Mouse (Mus musculus): ENCODE measurements around the gene Wdsub1.
A peak's percentile ranks its signal among the peaks of the same experiment; 100 is the strongest.

Gene Wdsub1

DNA sequence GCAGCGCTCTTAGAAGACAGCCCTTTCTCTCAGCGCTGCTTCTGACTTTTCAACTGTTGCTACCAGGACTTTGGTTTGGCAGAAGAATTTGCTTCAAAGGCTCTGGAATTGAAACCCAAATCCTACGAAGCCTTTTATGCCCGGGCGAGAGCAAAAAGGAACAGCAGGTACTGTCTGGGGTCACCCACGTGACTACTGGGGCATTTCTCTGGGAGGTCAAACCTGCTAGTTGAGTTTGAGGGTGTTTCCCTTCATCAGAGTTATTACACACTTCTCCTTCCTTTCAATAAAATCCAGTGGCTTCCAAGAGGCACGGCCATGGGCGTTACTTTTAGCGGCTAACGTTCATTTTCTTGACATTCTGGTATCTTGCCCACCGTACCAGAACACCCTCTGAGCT is 40.4 kb downstream of the Wdsub1 start:
- no peak for DNase-seq (ENCODE audit: low spot score in 2 of 2)

DNA sequence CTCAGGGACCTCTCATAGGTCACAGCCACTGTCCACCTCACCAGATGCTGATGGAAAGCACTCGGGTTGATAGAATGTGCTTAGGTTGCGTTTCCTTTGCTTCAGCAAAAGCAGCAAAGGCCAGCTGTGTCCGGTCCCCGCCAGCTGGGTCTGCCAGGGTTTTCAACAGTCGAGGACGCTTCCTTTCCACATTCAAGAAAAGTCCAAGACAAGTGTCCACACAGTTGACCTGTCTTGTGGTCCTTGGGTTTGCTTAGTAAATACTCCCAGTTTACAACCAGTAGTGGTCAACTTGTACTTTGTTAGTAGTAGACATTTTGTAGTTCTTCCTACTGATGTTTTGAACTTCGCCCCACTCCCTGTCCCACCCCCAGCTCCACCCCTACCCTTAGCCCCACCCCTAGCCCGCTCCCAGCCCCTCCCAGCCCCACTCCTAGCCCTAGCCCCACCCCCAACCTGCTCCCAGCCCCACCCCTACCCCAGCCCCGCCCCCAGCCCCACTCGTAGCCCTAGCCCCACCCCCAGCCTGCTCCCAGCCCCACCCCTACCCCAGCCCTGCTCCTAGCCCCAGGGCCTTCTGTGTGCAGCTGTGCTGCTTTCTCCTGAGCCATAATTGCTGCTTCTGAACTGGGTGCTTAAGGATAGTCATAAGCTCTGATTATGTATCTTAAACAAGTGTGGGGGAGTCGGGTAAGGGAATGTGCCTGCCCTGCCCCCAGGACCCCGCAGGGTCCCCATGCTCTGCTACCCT is 41.0 kb downstream of the Wdsub1 start:
- DNase-seq (ENCODE audit: low spot score in 2 of 2): peak in 1 of 2 experiments; percentile 26

DNA sequence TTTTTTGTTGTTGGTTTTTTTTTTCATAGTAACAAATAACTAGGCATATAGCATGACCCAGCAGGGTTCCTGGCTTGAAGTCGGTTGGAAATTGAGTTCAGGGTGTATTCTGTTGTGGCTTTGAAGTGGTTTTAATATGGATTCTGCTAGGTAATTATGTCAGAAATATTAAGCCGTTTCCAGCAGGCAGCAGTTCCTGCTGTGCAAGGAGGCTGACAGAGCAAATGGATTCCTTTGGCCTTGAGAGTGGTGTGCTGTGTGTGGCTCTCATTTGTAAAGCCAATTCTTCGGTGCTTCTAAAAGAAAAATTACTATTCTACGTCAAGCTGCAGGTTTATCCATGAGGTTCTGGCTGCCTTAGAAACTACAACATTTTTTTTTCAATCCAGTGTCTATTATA is 42.2 kb downstream of the Wdsub1 start:
- no peak for DNase-seq (ENCODE audit: low spot score in 2 of 2)

DNA sequence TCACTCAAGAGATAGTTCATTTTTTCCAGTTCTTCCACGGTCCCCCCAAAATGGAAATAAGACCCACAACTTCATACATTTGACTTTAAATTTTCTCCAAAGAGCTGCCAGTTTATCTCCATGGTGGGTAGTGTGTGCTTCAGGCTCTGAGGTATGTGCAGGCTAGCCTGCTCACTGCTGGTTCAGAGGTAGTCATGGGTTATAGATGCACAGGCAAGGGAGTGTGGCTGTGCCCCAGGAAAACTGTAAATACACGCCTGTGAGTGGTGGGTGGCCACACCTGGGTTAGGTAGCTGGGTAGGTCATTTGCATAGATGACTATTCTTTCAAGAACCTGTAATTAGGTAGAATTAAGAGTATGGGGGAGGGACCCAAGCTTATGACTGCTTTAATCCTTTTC is 42.6 kb downstream of the Wdsub1 start:
- no peak for DNase-seq (ENCODE audit: low spot score in 2 of 2)

DNA sequence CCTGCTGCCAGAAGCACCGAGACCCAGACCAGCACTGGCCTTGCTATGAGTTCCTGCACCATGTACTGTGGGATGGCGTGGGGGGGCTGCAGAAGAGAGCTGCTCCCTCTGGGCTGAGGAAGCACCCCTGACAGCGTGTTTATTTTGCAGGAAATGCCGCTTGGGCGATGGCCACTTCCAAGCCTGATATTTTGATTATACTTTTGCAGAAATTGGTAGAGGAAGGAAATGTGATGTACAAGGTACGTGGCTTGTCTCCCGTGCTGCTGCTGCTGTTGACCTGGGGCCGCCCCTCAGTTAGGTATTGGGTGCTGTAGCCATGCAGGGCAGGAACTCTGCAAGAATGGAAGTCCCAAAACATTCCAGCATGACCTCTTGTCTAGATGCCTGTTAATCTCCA is 43.6 kb downstream of the Wdsub1 start:
- DNase-seq (ENCODE audit: low spot score in 2 of 2): no peak

DNA sequence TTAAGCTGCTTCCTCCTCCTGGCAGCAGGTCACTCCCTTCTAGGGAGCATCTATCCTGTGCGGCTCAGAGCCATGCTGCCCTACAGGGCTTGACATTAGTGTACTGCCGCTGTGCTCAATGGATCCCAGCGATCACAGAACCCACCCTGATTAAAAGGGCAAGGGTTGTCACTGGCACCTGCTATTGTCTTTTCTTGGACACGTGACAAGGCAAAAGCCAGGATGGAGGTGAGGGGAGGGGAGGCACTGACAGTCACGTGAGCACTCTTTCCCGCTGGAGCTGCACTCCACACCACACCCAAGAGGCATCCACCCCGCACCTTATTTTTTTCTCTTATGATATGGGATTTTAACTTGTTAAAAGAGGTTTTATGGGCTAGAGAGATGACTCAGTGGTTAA is 50.6 kb downstream of the Wdsub1 start:
- no peak for DNase-seq (ENCODE audit: low spot score in 2 of 2)

DNA sequence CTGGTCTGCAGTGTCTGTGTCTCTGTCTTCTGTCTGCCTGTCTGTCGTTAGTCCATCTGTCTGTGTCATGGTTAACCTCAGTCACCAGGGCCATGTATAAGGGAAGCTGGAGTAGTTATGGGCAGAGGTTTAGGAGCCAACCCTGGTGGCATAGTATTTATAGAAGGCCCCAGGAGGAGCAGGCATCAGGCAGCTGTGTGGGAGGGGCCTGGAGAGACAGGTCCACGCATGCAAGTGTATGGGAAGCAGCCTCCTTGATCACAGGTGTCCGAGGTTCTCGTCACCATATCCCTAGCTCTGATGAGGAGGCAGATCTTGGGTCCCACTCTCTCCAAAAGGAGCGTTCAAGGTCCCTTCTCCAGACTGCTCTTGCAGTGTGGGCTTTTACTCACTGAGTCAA is 51.5 kb downstream of the Wdsub1 start:
- no peak for DNase-seq (ENCODE audit: low spot score in 2 of 2)

DNA sequence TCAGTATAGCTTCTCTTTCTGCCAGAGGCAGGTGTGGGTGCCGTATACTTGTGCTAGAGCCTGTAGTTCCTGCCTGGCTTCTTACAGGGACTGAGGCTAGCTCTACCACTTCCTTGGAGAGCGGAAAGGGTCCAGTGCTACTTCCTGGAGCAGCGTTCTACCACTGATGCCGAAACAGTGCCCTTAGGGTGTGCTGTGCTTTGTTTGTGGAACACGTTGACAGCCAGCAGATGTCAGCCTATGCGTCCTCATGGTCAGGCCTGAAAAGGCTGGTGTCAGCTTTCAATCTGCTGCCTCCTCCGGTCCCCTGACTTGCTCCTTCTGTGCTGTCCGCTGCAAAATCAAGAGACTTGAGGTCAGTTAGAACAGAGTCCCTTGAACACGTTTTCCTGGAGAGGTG is 52.2 kb downstream of the Wdsub1 start:
- no peak for DNase-seq (ENCODE audit: low spot score in 2 of 2)

DNA sequence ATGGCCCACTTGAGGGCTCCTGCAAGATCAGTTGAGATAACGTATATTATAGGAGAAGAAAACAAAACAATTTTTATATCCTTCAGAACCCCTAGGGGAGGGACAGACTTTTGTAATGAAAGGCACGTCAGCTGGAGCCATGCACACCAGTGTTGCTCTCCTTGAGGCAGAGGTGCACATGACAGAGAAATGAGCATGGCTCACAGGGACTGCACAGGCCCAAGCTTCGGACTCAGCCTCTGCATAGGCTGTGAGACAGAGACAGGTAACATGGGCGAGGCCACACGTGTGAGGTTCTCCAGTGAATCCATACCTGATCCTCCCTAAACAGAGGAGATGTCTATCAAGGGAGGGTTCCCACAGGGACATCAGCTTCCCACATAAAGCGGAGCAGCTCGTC is 52.7 kb downstream of the Wdsub1 start:
- DNase-seq (ENCODE audit: low spot score in 2 of 2): no peak

DNA sequence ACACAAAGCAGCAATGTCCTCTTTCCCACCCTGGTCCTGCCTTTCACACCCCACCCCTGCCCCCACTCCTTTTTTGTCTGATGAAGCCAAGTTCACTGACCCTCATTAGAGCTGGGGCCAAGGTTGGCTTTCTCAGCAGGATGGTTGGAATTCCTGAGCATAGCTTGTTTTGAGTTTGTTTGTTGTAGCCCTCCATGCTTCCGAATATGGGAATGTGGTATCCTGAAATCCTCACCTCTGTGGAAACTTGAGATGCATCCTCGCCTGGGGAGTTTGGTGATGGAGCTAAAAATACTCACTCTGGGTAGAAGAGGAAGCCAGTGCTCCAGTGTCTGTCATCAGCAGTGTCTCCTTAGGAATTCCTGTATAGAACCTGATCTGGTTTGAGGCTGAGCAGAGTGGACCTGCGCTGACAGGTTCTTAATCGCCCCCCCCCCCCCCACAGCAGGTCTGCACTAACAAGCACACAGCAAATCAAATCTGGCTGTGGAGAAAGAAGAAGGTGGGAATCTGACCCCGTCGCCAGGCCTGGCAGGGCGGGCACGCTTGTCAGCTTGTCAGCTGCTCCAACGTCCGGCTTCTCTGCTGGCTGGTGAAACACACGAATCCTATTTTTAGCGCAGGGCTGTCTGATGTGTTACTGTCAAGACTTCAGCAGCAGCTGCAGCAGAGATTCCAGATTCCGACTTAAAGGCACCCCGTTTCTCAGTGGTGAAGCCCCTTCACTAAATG is 53.4 kb downstream of the Wdsub1 start:
- DNase-seq (ENCODE audit: low spot score in 2 of 2): no peak

DNA sequence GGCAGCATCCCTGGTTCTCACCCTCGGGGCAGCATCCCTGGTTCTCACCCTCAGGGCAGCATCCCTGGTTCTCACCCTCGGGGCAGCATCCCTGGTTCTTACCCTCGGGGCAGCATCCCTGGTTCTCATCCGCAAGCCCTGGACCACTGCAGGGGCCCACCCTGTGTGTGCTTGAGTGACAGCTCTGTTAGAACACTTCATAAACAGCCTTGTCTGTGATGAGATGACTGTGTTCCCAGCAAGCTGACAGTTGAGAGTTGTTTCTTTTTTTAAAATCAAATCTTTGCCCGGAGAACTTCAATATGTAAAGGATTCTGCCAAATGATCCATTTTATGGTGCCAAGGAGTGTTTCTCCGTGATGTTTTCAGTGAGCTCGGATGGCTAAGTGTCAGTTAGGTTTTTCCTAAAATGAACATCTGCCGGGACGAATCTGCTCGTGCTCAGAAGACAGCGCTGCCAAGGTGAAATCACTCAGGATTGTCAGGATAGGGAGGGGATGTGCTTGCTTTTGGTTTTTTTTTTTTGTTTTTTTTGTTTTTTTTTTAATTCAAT is 54.2 kb downstream of the Wdsub1 start:
- DNase-seq (ENCODE audit: low spot score in 2 of 2): no peak

DNA sequence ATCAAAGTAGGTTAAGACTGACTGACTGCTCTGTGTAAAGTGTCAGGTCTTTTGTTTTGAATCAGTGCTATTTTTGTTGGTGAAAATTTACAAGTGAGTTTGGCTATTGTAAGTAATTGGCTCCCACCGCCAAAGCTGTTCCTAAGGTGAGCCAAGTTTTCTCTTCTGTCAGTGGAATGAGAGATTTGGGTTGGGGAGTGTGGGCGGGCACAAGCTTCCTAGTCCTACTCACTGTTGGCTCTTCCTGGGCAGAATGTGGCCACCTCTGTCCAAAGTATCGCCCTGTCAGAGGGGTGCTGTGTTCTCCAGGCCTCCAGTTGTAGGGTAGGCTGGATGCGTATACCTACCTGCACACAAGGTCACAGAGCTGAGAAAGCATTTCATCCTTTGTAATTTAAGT is 57.0 kb downstream of the Wdsub1 start:
- DNase-seq (ENCODE audit: low spot score in 2 of 2): no peak

DNA sequence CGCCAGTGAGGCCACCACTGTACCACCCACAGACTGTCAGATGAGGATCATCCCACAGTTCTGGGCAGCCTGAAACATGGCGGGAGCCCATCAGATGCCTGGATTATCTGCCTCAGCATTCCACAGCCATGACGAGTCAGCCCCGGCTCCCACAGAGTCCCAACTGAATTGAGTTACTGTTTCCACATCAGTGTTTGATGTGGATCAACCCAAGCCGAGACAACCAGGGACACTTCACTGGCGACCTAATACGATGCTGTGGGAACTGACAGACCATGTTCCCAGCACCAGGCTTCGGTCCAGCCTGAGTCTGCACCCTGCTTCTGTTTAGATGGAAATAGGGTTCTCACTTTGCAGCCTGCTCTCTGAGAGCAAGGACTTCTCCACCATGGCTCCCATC is 58.1 kb downstream of the Wdsub1 start:
- DNase-seq (ENCODE audit: low spot score in 2 of 2): no peak

DNA sequence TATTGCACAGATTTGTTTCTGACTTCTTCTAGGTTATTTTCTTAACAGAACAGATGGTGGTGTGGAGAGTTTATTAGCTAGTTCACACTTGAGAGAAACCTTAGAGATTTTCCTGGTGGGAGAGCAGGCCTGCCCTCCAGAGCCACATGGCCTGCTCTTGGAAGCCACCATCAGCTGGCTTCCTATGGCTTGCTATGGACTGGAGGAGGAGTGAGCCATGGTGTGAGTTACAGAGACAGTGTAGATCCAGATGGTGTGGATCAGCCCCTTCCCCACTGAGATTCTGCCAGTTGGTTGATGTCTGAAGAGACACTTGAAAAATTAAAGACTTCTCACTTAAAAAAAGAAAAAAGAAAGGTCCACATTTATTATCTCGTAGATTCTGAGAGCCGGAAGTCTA is 61.3 kb downstream of the Wdsub1 start:
- no peak for DNase-seq (ENCODE audit: low spot score in 2 of 2)

DNA sequence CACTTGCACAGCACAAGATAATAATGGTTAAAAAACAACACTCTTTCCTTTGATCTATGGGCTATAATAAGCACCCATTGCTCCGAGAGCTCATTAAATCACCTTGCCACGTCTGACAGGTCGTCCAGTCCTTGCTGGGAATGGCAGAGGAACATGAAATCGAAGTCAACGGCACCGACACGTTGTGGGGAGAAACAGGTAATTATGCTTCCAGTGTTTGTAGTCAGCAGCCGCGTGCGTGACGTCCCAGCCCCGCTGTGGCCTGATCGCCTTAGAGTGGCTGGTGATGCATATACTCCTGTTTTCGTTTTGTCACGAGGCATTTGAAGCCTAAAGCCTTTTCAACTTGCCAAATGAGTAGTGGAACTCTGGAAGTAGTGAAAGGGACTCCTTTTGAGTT is 62.3 kb downstream of the Wdsub1 start:
- DNase-seq (ENCODE audit: low spot score in 2 of 2): no peak

DNA sequence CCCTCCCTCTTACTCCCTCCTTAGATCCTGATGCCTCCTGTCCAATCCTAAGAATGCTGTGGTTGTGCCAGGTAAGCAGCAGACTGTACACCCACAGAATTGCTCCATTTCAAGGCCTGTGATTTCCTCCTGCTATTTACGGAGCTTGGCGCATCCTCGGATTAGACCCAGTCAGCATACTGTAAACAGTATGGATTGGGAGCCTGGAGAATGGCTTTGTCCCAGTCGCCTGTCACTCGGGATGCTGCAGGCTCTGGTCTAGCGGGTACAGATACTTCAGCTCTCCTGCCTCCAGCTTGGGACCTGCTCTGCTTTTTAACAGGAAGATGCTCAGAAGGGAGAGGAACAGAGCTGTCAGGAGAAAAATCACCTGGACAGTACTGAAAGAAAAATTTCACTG is 63.0 kb downstream of the Wdsub1 start:
- no peak for DNase-seq (ENCODE audit: low spot score in 2 of 2)

DNA sequence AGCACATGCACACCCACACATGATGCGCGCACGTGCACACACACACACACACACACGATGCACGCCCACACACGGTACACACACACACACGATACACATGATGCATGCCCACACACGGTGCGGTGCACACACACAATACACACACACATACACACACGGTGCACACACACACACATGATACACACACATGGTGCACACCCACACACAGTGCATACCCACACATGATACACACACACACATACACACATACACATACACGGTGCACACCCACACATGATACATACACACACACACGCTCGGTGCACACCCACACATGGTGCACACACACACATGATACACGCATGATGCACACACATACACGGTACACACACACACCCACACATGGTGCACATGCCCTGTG is 63.7 kb downstream of the Wdsub1 start:
- DNase-seq (ENCODE audit: low spot score in 2 of 2): no peak

DNA sequence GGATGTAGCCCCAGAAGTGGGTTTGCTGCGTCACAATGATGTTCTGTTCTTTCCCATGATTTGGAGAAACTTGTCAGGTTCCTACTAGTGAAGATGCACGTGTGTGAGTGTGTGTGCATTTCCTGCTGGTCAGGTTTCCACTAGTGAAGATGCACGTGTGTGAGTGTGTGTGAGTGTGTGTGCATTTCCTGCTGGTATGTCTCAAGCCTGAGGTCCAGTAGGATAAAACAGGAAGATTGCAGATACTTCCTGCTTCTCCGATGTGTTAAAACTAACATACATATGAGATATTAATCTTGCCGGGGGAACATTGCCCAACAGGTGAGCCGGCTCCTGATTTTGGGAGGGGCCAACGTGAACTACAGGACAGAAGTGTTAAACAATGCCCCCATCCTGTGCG is 67.4 kb downstream of the Wdsub1 start:
- no peak for DNase-seq (ENCODE audit: low spot score in 2 of 2)

DNA sequence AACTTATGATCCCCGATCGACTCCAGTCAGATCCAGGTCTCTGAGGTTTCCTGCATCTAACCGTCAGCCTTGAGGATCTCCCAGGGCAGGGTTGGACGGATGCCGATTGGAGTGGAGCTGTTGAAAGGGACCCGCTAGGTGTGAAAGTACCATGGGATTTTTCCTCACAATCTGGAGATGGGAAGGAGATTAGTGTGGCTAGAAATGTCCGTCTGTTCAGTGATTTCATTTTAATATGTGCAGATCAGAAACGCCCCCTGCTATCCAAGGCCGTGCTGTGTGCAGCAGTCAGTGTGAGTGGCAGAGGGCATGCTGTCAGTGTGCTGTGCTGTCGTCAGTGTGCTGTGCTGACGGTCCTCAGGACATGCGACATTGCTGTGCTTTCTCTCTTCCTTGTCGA is 68.9 kb downstream of the Wdsub1 start:
- DNase-seq (ENCODE audit: low spot score in 2 of 2): no peak

DNA sequence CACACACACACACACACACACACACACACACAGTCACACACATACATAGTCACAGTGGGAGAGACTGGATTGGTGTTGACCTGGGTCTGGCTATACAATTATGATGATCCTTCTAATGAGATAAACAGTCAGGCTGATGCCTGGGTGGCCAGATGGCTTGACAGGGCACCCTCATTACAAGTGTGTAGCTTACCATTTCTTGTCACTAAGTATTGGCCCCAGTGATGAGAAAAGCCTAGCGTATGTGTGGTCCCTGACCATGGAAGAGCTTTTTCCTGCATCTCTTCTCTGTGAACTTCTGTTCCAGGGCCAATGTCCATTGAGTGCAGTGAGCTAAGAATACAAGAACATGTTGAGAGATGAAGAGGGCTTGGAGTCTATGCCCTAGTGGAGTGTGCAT is 69.8 kb downstream of the Wdsub1 start:
- DNase-seq (ENCODE audit: low spot score in 2 of 2): no peak

DNA sequence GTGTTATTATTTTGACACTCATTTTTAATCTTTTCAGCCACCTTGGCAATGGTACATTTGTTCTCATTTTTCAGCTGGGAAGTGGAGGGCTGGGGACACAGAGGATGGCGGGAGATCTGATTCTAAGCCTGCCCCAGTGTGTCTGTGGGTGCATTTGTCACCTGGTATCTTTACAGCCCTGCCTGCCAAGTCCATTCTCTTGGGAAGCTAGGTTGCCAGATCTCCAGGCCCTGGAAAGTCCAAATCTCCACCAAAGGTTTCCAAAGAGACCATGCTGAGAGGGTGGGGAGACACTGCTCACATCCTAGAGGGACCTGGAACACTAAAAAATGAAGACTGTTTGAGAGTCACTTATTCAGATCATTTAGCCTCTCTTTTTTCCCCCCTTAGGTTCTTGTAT is 71.1 kb downstream of the Wdsub1 start:
- DNase-seq (ENCODE audit: low spot score in 2 of 2): no peak

DNA sequence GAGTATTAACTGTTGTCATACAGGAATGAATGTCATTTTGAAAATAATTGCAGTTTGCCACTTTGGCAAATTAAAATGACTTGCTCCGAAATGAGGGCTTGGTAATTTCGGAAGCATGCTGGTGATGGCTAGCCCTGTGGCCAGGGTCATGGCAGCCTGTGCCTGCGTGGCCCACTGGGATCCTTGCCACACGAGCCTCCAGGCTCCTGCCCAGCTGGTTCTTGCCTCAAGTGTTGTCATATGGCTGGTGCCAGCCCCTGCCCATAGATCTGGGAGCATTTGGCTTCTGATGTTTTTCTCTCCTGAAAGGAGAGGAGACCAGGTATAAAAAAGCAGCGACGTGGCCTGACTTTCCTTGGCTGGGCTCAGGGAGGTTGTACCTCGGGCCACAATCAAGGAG is 72.4 kb downstream of the Wdsub1 start:
- DNase-seq (ENCODE audit: low spot score in 2 of 2): no peak

DNA sequence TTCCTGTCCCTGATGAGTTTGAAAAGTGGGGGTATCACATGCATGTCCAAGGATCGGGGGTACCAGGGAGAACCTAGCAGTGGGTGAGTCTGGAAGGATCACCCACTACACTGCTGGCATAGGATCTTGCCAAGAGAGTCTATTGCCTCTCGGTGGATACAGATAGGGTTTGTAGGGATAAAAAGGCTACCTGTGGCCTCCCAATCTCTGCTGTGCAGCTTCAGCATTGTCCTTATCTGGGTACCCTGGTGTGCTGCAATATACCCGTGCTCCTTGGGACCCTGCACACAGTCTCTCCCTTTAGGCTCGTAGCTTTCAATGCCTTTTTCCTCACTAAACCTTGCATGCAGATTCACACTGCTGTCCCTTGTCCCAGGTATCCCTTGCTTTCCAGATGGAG is 73.8 kb downstream of the Wdsub1 start:
- DNase-seq (ENCODE audit: low spot score in 2 of 2): no peak

Data from spleen, postnatal 4 days (tissue).